26 mouse cellular contexts compared by ENCODE assay signal in genomic region chr17:85548061-85548460, GRCm38 (mm10).
A peak's percentile ranks its signal among the peaks of the same experiment; 100 is the strongest.
DNase-seq lines count a peak whose midpoint lies in the region; ATAC-seq and TF ChIP-seq lines count a peak whose summit lies in the region.
"Had no signal": no experiment of that assay in that cellular context is flagged by ENCODE, and none has a peak within 500 bp of the region (broad histone marks: within the 10 kb centered on the region; RNA-seq: fewer than 3 reads in every experiment).

No protein-coding gene starts in this region.

- H3K36me3 ChIP-seq in liver, postnatal 0 days (replicated peaks; ENCODE audit: insufficient read depth, low read length), result no peaks in the 10 kb centered on the region
- H3K36me3 ChIP-seq in liver, embryonic 12.5 days, result no peaks in the 10 kb centered on the region
- no peaks in the 10 kb centered on the region for H3K36me3 ChIP-seq in limb, embryonic 10.5 days
- H3K36me3 ChIP-seq: embryonic facial prominence, embryonic 13.5 days; forebrain, embryonic 12.5 days; forebrain, embryonic 15.5 days; G1E; heart, embryonic 10.5 days; heart, embryonic 13.5 days; hindbrain, embryonic 12.5 days; hindbrain, embryonic 15.5 days had no signal

- TF ChIP-seq EP300 in liver, postnatal 0 days (IDR thresholded peaks at IDR 0.05; ENCODE audit: low read depth), result no peak

- no peak for TF ChIP-seq CTCF in liver, postnatal 0 days (IDR thresholded peaks at IDR 0.05; ENCODE audit: low read depth)

- no peak overlapping the region for H3K4me2 ChIP-seq in liver, postnatal 0 days (ENCODE audit: low read depth, low read length)
- no peak overlapping the region for H3K4me2 ChIP-seq in liver, embryonic 12.5 days
- H3K4me2 ChIP-seq: embryonic facial prominence, embryonic 13.5 days; forebrain, embryonic 12.5 days; forebrain, embryonic 15.5 days; heart, embryonic 13.5 days; hindbrain, embryonic 12.5 days; hindbrain, embryonic 15.5 days had no signal

- H3K27me3 ChIP-seq in liver, postnatal 0 days (ENCODE audit: insufficient read depth, low read length), result 0 out of 2 replicates have a peak, but pooled peaks cover 3% of the 10 kb centered on the region
- 0 out of 2 replicates have a peak, but pooled peaks cover 5% of the 10 kb centered on the region for H3K27me3 ChIP-seq in liver, embryonic 12.5 days (replicated peaks)
- H3K27me3 ChIP-seq in limb, embryonic 10.5 days (ENCODE audit: low read depth, poor library complexity, severe bottlenecking), result peaks cover 28% of the 10 kb centered on the region; the same call in 1 of the 2 replicates
- H3K27me3 ChIP-seq: embryonic facial prominence, embryonic 13.5 days; forebrain, embryonic 15.5 days; hindbrain, embryonic 15.5 days had no signal

- no peak for ATAC-seq in liver, postnatal 0 days
- ATAC-seq in liver, embryonic 12.5 days, result no peak
- ATAC-seq: forebrain, embryonic 15.5 days; Patski had no signal

- H3K4me3 ChIP-seq in liver, postnatal 0 days (ENCODE audit: low read depth, low read length), result no peak overlapping the region
- no peak overlapping the region for H3K4me3 ChIP-seq in liver, embryonic 12.5 days
- no peak overlapping the region for H3K4me3 ChIP-seq in limb, embryonic 10.5 days
- H3K4me3 ChIP-seq: embryonic facial prominence, embryonic 13.5 days; erythroblast, embryonic 14.5 days; forebrain, embryonic 12.5 days; forebrain, embryonic 15.5 days; heart, adult 2 months; heart, embryonic 10.5 days; heart, embryonic 13.5 days; hindbrain, embryonic 12.5 days; hindbrain, embryonic 15.5 days had no signal

- no peak overlapping the region for H3K27ac ChIP-seq in liver, postnatal 0 days (ENCODE audit: low read depth)
- no peak overlapping the region for H3K27ac ChIP-seq in liver, embryonic 12.5 days
- H3K27ac ChIP-seq in limb, embryonic 10.5 days, result no peak overlapping the region
- H3K27ac ChIP-seq: embryonic facial prominence, embryonic 13.5 days; forebrain, embryonic 12.5 days; forebrain, embryonic 15.5 days; heart, adult 2 months; heart, embryonic 10.5 days; heart, embryonic 13.5 days; hindbrain, embryonic 12.5 days; hindbrain, embryonic 15.5 days had no signal

- no peaks in the 10 kb centered on the region for H3K9me3 ChIP-seq in liver, postnatal 0 days (ENCODE audit: low read length)
- H3K9me3 ChIP-seq in liver, embryonic 12.5 days (replicated peaks), result no peaks in the 10 kb centered on the region
- no peaks in the 10 kb centered on the region for H3K9me3 ChIP-seq in limb, embryonic 10.5 days (replicated peaks)
- H3K9me3 ChIP-seq: embryonic facial prominence, embryonic 13.5 days; forebrain, embryonic 12.5 days; forebrain, embryonic 15.5 days; G1E; heart, embryonic 10.5 days; heart, embryonic 13.5 days; hindbrain, embryonic 12.5 days; hindbrain, embryonic 15.5 days had no signal

- WGBS in liver, postnatal 0 days (ENCODE audit: insufficient replicate concordance), result 87% methylated on average over 5 of the region's 5 CpGs
- WGBS in liver, embryonic 12.5 days (ENCODE audit: insufficient replicate concordance), result 74% methylated on average over 5 of the region's 5 CpGs
- 95% methylated on average over 5 of the region's 5 CpGs for WGBS in limb, embryonic 10.5 days

- intact Hi-C loops in heart, postnatal 36 days (cut with DNase I), result no loop called here

- peak; percentile 70 for DNase-seq in heart, adult 11 months
- DNase-seq in heart, postnatal 36 days, result no peak
- DNase-seq in liver, postnatal 0 days, result peak; percentile 8
- peak; percentile 16 for DNase-seq in testis, postnatal 10 days (ENCODE audit: low spot score)
- DNase-seq in testis, postnatal 14 days (ENCODE audit: low spot score), result no peak
- DNase-seq in limb, embryonic 10.5 days (ENCODE audit: low spot score), result peak; percentile 17
- DNase-seq in cerebellum, postnatal 14 days, result no peak
- DNase-seq: adrenal gland, postnatal 10 days; adrenal gland, postnatal 36 days; cerebellum, adult 18-20 months; cerebellum, adult 9-10 months; cerebellum, postnatal 25 days; gastrocnemius, postnatal 25 days; heart, adult 2 months; heart, postnatal 14 days had no signal

- H3K4me1 ChIP-seq in liver, postnatal 0 days (ENCODE audit: insufficient read depth), result no peaks in the 10 kb centered on the region
- H3K4me1 ChIP-seq in liver, embryonic 12.5 days, result no peaks in the 10 kb centered on the region
- peaks cover 6% of the 10 kb centered on the region; the same call in 1 of the 2 replicates for H3K4me1 ChIP-seq in limb, embryonic 10.5 days
- H3K4me1 ChIP-seq: embryonic facial prominence, embryonic 13.5 days; forebrain, embryonic 12.5 days; forebrain, embryonic 15.5 days; heart, embryonic 10.5 days; heart, embryonic 13.5 days; hindbrain, embryonic 12.5 days; hindbrain, embryonic 15.5 days had no signal

- no peak overlapping the region for H3K9ac ChIP-seq in liver, postnatal 0 days (replicated peaks)
- no peak overlapping the region for H3K9ac ChIP-seq in liver, embryonic 12.5 days
- H3K9ac ChIP-seq: embryonic facial prominence, embryonic 13.5 days; forebrain, embryonic 12.5 days; forebrain, embryonic 15.5 days; heart, embryonic 13.5 days; hindbrain, embryonic 12.5 days; hindbrain, embryonic 15.5 days had no signal

Comparison
In these comparisons a context has a peak if more than half of its experiments do, and no peak if none do; other contexts are left out.
1. DNase-seq: peak in heart, adult 11 months (single experiment), liver, postnatal 0 days (single experiment), testis, postnatal 10 days (single experiment) and limb, embryonic 10.5 days (single experiment); none in heart, postnatal 36 days (0 of 2), testis, postnatal 14 days (single experiment) and cerebellum, postnatal 14 days (0 of 2).